ENCODE assay signal across 10 mouse cellular contexts in the genomic region with DNA sequence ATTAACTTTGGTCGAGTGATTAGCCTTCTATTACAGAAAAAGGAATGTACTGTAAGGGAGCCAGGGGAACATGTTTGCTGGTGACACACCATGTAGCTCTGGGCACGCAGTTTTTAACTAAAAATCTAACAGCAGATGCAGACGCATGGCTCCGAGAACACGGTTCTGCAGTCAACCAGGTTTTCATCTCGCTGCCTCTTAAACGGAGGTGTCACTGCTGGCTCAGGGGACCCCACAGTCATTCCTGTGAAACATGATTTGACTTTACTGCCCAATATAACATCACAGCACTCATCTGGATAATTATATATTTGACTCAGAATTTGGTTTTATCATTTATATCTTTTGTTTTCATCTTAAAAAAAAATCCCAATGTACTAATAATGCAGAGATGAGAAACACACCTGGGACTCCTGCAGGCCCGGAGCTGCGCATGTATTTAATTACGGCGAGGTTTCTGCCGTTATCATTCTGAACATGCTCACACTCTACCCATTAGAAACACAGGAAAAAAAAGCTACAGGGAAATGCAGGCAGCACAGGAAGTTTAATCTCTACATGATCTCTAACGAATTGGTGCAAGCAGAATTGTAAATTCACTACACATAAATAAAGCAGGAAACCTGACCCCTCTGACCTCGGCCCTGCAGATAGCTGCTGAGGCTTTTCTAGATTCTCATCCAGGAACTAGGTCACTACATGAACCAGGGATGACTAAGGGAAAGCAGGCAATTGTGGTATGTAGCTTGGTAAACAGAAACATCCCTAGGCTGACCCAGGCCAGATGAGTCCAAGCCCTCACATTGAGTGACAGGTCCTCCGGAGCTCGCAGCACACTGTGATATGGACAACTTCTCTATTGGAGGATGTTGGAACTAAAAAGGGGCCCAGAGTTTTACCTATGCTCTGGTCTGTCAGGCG.
DNase-seq lines count a peak whose midpoint lies in the region; ATAC-seq and TF ChIP-seq lines count a peak whose summit lies in the region.
"Had no signal": no experiment of that assay in that cellular context is flagged by ENCODE, and none has a peak within 500 bp of the region (broad histone marks: within the 10 kb centered on the region; RNA-seq: fewer than 3 reads in every experiment).

No protein-coding gene starts in this region.

- DNase-seq in kidney, adult 8-10 months, result no peak
- no peak for DNase-seq in G1E (ENCODE audit: low spot score)
- DNase-seq in adrenal gland, postnatal 10 days, result peak; percentile 42
- DNase-seq in thymus, adult 2 months, result no peak
- DNase-seq in spleen, adult 18-20 months, result no peak
- DNase-seq: lung, adult 2 months; thymus, postnatal 14 days had no signal

- TF ChIP-seq CTCF in G1E (IDR thresholded peaks at IDR 0.05; ENCODE audit: low read depth, low read length), result no peak
- TF ChIP-seq CTCF in thymus, adult 2 months (IDR thresholded peaks at IDR 0.05; ENCODE audit: borderline replicate concordance, control insufficient read depth, extremely low read depth, insufficient read depth, low read length, poor library complexity), result no peak

- no peaks in the 10 kb centered on the region for H3K9me3 ChIP-seq in kidney, embryonic 15.5 days (replicated peaks)
- no peaks in the 10 kb centered on the region for H3K9me3 ChIP-seq in G1E (replicated peaks)
- H3K9me3 ChIP-seq in midbrain, embryonic 12.5 days, result no peaks in the 10 kb centered on the region

- no peaks in the 10 kb centered on the region for H3K36me3 ChIP-seq in kidney, embryonic 15.5 days
- H3K36me3 ChIP-seq in G1E (replicated peaks), result no peaks in the 10 kb centered on the region
- no peaks in the 10 kb centered on the region for H3K36me3 ChIP-seq in midbrain, embryonic 12.5 days
- H3K36me3 ChIP-seq in thymus, adult 2 months (ENCODE audit: control insufficient read depth, insufficient read depth, low read length), result no peaks in the 10 kb centered on the region

- peak; percentile 52; the same call in 1 of the 2 replicates for ATAC-seq in kidney, embryonic 15.5 days (replicated peaks; ENCODE audit: low FRiP score)
- ATAC-seq in G1E (ENCODE audit: extremely low read depth, insufficient number of reproducible peaks, low FRiP score, poor library complexity, severe bottlenecking), result peak; percentile 38
- ATAC-seq in midbrain, embryonic 12.5 days (ENCODE audit: low FRiP score, low read depth), result no peak
- ATAC-seq: intestine, postnatal 0 days had no signal

- 0 out of 2 replicates have a peak overlapping the region, but pooled peaks have one; percentile 6 for H3K27ac ChIP-seq in kidney, embryonic 15.5 days
- H3K27ac ChIP-seq in midbrain, embryonic 12.5 days (replicated peaks), result no peak overlapping the region; the same call in 1 of the 2 replicates
- no peak overlapping the region for H3K27ac ChIP-seq in thymus, adult 2 months (ENCODE audit: control insufficient read depth, insufficient read depth, low read length)

- 56% methylated on average over 17 of the region's 17 CpGs for WGBS in kidney, embryonic 15.5 days
- WGBS in midbrain, embryonic 12.5 days, result 50% methylated on average over 17 of the region's 17 CpGs
- 63% methylated on average over 17 of the region's 17 CpGs for WGBS in thymus, adult 2 months

- no peak for TF ChIP-seq POLR2A in thymus, adult 2 months (IDR thresholded peaks at IDR 0.05; ENCODE audit: control insufficient read depth, extremely low read depth, insufficient read depth, low read length, poor library complexity)

- H3K27me3 ChIP-seq in kidney, embryonic 15.5 days, result no peaks in the 10 kb centered on the region
- no peaks in the 10 kb centered on the region for H3K27me3 ChIP-seq in G1E (ENCODE audit: insufficient read depth, low read length)
- H3K27me3 ChIP-seq in midbrain, embryonic 12.5 days, result no peaks in the 10 kb centered on the region
- H3K27me3 ChIP-seq in thymus, adult 2 months (ENCODE audit: control insufficient read depth, insufficient read depth, low read length), result no peaks in the 10 kb centered on the region

- no peak overlapping the region for H3K4me3 ChIP-seq in kidney, embryonic 15.5 days (replicated peaks)
- H3K4me3 ChIP-seq in G1E (ENCODE audit: low read depth, low read length), result no peak overlapping the region
- no peak overlapping the region for H3K4me3 ChIP-seq in midbrain, embryonic 12.5 days
- H3K4me3 ChIP-seq in thymus, adult 2 months (ENCODE audit: control insufficient read depth, insufficient read depth, low read length), result no peak overlapping the region

- no peak overlapping the region for H3K4me2 ChIP-seq in kidney, embryonic 15.5 days
- 0 out of 2 replicates have a peak overlapping the region, but pooled peaks have one; percentile 7 for H3K4me2 ChIP-seq in midbrain, embryonic 12.5 days (replicated peaks)

- no peak overlapping the region for H3K9ac ChIP-seq in kidney, embryonic 15.5 days
- H3K9ac ChIP-seq in midbrain, embryonic 12.5 days (replicated peaks), result no peak overlapping the region

- H3K4me1 ChIP-seq in kidney, embryonic 15.5 days, result peaks cover 16% of the 10 kb centered on the region
- H3K4me1 ChIP-seq in G1E (ENCODE audit: insufficient read depth, low read depth, low read length), result peaks cover 56% of the 10 kb centered on the region
- peaks cover 8% of the 10 kb centered on the region for H3K4me1 ChIP-seq in midbrain, embryonic 12.5 days
- H3K4me1 ChIP-seq in thymus, adult 2 months (replicated peaks; ENCODE audit: control insufficient read depth, insufficient read depth, low read length), result no peaks in the 10 kb centered on the region
